Mouse (Mus musculus) bone marrow, adult 2 months (tissue): ENCODE data around the gene Clcn2.

Source experiments
- CTCF ChIP-seq: fragments of 200-500 bp; IDR thresholded peaks from 2 replicates; pipeline ENCODE4 v1.5.1; 2011; ENCODE audit warnings: low read length, control low read depth; ENCODE audit not compliant: control insufficient read depth, insufficient read depth
- POLR2A ChIP-seq: fragments of 200-500 bp; IDR thresholded peaks from 2 replicates; pipeline ENCODE4 v1.6.1; 2011; ENCODE audit warnings: low read depth, mild to moderate bottlenecking, control low read depth, low read length, borderline replicate concordance; ENCODE audit not compliant: control insufficient read depth

GRCm38 (mm10) chr16:20677380-20677779 is 40.2 kb downstream of the Clcn2 start:
- no peak for TF ChIP-seq POLR2A
- TF ChIP-seq CTCF: no peak
